Mouse (Mus musculus) layer of hippocampus, adult 18-20 months (tissue): ENCODE measurements around the gene Smad1. TPM values are rescaled to one million over a fixed set of nuclear protein-coding genes. Genes with fewer than 3 reads are reported as not detected.

Experiments used
- DNase-seq, 2 experiments: peaks; one replicate each; pipeline ENCODE4 v3.0.0; 2022; ENCODE audit warnings: low spot score in 2 of 2
- total RNA-seq, 2 experiments: library from RNA; stranded (reverse); gene quantifications; 2 replicates each; pipeline ENCODE4 v1.2.3; 2021

Smad1 gene
- total RNA-seq, 2 experiments from 2014 or later = 25.0 to 28.3 TPM

DNA sequence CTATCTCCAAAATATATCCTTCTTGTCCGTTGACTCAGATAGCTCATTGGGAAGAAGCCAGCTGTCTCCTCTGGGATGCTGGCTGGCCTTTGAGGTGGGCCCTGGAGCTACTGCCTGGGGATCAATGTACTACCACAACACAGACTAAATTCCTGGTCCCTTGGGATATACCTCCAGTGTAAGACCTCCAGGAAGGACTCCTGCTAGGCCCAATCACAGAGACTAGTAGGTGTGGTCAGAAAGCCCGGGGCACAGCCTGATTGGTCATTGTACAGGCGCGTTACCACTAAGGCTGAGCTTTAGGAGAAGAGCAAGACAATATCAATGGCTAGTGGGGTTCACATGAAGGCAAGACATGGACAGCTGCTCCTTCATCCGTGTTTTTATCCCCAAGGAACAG is 93.4 kb downstream of the Smad1 start:
- DNase-seq = no peak

DNA sequence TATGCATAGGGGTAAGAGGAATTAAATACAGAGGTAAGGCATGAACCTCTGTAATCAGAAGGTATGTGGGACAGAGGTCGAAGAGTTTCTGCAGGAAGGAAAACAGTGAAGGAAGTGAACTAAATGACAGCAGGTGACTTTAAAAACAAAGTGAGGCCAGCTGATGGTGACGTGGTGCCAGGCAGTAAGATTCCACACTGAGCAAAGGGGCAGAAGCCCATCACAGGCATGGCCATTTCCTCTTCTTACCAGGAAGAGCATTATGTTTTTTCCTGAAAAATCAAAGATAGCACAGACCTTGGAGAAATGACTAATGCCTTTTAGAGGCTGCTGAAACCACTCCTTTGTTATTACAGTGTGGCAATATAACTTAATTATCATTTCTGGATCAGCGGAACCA is 97.8 kb downstream of the Smad1 start:
- DNase-seq = no peak

DNA sequence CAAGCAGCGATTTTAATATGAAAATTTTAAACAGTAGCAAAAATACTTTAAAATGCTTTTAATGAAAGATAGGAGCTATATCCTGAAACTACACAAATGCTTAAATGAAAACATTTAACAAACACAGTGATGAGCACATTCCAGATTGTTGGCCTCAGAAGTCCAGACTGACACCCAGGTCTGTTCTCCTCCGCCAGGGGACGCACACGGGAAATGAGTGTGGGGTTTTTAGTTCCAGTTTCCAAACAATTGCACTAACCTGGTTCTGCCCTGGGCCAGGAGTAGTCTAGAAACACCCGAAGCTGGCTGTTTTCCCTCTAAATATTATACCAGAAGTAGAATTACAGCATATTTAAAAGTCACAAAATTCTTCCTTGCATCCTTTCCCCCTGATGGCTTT is 99.6 kb downstream of the Smad1 start:
- DNase-seq = no peak

DNA sequence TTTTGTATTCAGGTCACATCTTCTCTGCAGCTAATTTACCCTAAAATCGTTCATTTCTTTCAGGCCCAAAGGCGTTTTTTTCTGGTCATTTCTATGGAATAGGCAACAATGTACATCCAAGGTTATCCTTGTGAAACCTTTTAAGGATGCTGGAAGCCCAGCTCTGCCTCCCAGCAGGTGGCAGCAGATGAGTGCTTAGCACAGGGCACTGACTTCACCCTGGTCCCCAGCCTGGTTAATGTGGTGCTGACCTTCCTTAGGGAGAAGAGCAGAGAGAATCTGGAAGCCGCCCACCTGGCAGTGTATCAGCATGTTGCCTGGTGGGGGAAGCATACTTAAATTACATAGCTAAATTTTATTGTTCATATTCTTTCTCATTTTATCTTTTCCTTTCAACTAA is 101.6 kb downstream of the Smad1 start:
- DNase-seq = peak; percentile 30 to 83

DNA sequence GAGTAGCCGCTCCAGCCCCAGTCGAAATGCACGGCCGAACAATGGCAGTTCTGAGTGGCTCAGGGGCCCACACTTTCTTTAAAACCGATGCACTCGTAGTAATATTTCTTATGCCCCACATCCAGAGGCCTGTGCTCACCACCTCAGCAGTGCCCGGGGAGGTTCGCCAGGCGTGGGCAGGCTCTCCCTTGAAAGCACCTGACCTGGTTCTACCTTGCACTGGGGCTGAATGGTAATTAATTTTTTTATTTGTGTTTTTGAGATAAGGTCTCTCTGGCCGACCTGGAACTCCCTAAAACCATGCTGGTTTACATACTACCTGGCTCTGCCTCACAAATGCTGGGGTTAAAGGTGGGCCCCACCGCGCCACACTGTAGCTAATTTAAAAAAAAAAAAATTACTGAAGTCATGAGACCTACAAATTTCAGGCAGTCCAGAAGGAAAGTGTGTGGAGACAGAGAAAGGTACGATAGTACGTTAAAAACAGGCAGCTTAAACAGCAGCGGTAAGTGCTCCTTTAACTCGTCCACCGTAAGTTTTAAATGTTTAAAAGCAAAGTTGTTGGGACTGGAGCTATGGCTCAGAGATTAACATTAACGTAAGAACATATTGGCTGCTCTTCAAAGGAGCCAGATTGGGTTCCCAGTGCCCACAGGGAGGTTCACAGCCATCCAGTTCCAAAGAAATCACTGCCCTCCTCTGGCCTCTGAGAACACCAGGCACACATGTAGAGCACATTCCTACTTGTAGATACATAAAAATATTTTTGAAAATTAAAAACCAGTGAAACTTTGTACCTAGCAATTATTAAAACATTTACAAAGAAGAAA is 103.8 kb downstream of the Smad1 start:
- DNase-seq = no peak

DNA sequence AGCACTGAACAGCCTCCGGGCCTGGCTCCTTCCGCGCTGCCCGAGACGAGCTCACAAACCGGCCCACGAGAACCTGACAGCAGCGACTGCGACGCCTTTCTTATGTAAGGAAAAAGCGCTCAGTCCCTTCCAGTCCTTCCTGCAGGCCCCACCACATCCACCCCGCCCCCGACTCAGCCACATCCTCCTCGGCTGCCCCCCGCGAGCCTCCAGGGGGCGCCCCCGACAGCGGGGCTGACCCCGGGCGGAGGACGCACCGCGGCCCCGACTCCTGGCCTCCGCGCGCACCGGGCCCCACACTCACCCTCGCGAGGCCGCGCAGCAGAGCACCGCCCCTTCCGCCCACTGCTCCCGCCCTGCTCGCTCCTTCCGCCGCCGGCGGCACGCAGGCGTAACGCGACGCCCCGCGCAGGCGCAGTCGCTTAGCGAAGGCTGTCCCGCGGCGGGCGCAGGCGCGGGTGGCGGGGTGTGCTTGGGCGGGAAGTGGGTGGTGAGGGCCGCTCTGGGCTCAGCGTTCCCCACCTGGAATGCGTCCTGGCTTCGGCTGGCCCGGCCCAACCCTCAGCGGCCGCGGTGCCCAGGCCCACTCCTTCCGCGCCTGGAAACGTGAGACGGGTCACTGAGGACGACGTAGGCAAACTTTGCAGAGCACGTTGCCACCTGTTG is 104.6 kb downstream of the Smad1 start, which contains the start of gene Mmaa:
Gene Mmaa (minus strand): TSS at position 328 of the 666 bp plus-strand sequence.
- DNase-seq = peak; percentile 96

DNA sequence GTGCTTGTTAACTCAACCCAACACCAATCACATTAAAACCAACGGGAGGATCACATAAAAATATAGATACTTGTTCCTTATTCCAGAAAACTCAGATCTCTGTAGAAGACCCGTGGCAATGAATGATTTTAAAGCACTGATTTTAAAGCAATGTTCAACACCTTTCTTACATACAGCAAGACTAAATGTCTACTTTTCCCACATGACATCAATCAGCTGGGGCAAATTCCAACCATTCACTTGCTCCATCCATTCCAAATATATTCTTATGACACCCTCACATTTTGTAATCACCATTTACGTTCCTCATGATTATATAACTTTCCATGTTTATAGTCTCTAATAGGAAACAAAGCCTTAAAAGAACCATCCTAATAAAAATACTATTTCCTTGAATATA is 105.5 kb downstream of the Smad1 start:
- no peak for DNase-seq

DNA sequence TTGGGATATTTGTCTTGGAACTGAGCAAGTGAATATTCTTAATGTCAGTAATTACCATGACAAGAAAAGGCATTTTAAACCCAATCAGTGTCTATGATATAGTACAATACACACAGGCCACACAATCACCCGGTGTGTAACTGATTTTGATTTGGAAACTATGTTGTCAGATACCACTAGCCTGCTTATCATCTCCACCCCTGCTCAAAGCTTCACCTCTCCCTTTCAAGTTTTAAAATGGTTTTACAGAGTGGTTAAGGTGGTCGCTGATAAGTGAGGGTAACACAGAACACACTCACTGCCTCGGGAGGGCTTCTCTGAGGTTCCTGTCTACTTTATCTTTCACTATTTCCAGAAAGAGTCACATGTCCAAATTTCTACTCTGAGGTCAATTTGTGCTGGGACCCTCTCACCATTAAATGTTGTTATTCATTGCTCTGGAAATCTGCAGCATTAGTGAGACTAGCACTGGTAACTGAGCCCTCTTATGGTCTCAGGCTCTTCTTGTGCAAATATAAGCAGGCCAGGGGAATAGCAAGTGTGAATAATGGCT is 106.5 kb downstream of the Smad1 start:
- DNase-seq = no peak

DNA sequence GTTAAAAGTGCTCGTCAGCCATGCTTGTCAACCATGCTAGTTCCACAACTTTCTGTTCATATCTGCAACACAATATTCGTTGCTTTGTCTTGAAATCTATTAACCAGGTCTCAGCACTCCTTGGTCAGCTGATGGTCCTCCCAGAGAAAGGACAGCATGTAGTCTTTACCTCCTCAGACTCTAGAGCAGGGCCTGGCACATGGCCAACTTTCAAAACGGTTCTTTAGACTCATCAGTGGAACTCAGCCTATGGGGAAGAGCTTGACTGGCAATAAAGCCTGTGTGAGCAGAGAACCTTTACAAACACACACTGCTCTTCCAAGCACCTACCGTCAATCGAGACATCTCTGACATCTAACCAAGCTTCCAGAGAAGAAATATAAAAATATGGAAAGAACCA is 109.7 kb downstream of the Smad1 start:
- DNase-seq = no peak

DNA sequence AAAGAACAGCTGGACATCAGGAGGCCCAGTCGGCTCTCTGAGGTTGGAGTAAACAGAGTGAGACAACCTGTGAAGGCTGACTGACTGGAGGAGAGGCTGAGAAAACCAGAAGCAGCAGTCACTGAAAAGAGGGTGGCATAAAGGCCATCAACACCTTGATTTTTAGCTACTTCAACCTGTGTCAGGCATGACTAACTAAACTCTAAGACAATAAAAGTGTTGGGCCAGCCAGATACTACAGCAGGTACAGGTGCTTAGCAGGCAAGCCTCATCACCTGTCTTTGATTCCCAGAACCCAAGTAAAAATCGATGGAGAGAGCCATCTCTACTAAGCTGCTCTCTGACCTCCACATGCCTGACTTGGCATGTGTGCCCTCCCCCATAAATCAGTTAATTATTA is 110.6 kb downstream of the Smad1 start:
- no peak for DNase-seq

Other genes starting within 250 kb of the Smad1 start
- gene 1700011L22Rik, start 150.9 kb downstream of the Smad1 start, total RNA-seq = not detected
- 10 to 100 TPM; 24.5 to 25.0 TPM for gene Mmaa, start 104.6 kb downstream of the Smad1 start, total RNA-seq
- gene Otud4, start 240.1 kb upstream of the Smad1 start, total RNA-seq = 10 to 100 TPM; 38.6 to 43.4 TPM